Mouse (Mus musculus) frontal cortex, postnatal 36 days (tissue): Measurements from ENCODE around the gene Glra4.
A peak's percentile ranks its signal among the peaks of the same experiment; 100 is the strongest.

Source experiments
- DNase-seq, 2 experiments: peaks; one replicate each; pipeline ENCODE4 v3.0.0; 2022; ENCODE audit warnings: low spot score in 2 of 2

The Glra4 gene

GRCm38 (mm10) chrX:136780041-136780440 lies at the start of gene Glra4:
TSS of gene Glra4 (minus strand) at chrX:136780141.
- DNase-seq: no peak

DNA sequence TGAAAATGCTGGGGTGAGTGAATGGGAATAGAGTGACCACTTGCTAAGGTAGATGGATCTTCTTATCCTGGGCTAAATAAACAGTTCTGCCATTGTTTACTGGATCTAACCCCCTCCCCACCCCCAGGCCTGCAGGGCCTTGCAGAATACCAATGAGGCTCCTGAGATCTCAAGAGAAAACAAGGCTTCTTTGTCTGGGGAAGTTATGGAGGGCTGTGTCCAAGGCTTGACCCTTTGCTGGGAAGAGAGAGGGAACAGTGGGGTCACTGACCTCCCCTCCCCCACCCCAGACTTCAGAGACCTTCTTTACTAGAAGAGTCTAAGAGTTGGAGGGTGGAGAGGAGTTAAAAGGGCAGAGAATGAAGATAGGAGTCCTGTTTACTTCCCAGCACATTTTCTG lies 48.7 kb upstream of the Glra4 start:
- no peak for DNase-seq

GRCm38 (mm10) chrX:136825016-136825415 lies 45.1 kb upstream of the Glra4 start:
- peak in 1 of 2 experiments; percentile 14 for DNase-seq

- DNase-seq: no peak
Measured at GRCm38 (mm10) chrX:136822371-136822770, 42.4 kb upstream of the Glra4 start, which contains the start of gene Plp1. TSS of gene Plp1 (plus strand) at chrX:136822671.

DNA sequence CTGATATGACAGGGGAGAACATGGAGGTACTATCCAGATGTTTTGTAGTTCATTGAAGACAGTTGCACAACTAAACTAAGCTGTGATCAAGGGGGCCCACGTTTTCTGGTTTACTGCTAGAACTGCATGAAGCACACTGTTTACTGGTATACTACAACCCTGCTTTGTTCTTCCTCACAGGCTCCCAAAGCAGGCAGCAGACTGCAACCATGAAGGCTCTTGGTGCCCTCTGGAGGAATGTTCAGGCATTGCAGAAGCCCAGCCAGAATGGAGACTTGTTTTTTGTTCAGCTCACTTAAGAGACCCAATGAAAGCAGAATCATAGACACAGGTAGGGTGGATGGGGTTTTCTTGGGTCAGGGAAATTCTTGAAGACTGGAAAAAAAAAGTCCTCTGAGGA lies 40.3 kb upstream of the Glra4 start:
- DNase-seq: peak; percentile 76 to 86

DNA sequence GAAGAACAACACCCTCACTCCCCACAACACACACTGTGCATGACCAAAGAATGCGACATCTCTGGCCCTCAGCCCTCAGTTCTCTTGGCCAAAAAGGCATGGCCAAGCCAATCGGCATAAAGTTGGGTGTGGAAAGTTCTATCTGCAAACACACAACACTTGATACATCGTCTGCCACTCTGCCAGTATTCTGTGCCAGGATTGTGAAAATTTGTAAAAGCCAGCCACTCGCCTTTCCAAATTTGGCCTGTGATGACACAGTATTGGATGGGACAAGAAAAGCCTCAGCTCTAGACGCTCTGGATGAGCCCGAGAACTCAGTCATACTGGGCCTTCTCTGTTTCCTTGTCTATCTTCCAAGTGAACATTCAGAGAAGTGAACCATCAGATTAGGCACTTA lies 39.8 kb upstream of the Glra4 start:
- DNase-seq: no peak

GRCm38 (mm10) chrX:136797223-136797622 lies 17.3 kb upstream of the Glra4 start:
- no peak for DNase-seq

DNA sequence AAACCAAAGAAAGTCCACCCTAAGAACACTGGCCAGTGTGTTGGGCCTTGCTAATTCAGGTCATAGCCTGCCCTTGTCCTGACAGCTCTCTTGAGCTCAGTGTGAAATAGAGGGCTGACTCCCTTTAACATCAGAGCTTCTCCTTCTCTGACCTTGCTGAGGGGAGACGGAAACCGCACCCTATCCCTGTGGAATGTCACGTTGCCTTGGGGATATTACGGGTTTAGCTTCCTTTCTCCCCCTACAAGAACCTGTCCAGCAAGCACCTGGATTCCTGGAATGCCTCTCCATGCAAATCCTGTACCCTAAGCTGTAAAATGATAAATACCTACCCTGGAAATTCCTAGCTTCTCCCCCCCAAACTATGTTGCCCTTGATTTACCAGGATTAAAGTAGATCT lies 9.5 kb upstream of the Glra4 start:
- no peak for DNase-seq

DNA sequence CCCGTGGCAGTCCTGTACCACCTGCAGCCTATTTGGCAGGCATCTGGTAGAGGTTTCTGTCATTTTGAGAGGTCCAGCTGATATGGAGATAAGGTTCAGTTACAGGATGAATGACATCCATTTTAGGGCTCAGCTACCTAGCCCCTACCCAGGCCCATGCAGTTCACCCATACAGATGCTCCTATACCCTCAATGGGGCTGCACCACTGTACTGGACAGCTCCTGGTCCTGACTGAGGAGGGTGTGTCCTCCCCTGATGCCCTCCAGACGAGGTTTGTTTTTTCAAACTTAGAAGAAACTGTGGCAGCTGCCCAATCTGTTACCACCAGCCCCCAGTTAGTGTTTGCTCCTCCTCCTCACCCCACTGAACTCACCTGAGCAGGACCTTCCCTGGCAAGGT lies 679 bp downstream of the Glra4 start:
- no peak for DNase-seq

- DNase-seq: no peak
Measured at GRCm38 (mm10) chrX:136778046-136778445, 1.9 kb downstream of the Glra4 start.

- DNase-seq: no peak
Measured at GRCm38 (mm10) chrX:136773035-136773434, 6.9 kb downstream of the Glra4 start.

DNA sequence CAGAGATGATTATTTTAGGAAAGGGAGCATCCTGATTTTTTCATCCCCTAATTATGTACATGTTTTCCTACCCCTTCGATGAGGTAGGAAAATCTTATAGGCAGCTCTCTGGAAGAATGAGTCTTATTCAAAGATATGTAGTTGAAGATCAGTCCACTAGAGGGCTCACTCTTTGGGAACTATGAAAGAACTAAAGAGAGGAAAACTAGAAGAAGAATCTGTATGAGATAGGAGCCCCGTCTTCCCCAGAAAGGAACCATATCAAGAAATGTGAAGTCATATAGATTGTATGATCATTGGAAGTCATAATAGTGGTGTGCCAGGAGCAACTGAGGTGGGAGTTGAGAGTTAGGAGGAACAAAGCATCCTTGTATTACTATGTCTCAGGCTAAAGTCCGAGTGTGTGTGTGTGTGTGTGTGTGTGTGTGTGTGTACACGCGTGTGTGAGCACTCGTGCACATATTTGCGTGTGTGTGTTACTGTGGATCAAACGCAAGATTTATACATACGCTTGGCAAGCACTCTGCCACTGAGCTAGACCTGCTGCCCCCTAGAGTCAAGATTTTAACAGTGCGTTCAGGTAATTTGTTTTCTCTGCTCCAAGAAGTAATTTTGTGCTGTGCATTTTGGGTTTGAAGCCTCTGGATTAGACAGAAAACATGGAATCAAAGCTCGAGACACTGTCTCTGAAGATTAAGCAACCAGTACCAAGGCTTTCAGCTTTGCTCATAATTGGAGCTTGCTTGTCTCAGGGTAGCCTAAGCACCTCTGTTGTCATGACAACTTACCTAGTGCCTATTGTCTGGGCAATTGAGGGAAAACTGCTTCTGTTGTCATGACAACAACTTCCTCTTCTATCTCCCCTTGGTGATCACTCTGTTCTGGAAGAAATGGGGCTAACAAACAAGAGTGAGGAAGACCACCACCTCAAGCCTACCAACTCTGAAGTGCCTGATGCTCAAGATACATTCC lies 18.6 kb downstream of the Glra4 start:
- DNase-seq: peak in 1 of 2 experiments; percentile 10

DNA sequence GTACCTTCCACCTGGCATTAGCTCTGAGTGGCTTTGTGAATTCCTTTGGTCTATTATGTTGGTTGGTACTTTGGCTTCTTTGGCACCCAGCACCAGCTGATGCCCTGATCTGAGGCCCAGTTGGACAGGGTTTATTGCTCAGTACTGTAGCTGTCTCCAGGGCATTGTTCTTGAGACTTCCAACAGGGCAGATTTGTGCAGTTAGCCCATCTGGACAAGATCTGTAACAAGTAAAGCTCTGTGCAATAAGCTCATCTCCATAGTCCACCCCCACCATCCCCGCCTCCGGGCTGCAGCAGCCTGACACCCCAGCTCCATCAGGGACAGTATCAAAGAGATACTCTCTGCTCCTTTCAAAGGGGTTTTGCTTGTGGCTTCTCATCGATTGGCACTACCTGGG lies 24.5 kb downstream of the Glra4 start:
- peak in 1 of 2 experiments; percentile 12 for DNase-seq

DNA sequence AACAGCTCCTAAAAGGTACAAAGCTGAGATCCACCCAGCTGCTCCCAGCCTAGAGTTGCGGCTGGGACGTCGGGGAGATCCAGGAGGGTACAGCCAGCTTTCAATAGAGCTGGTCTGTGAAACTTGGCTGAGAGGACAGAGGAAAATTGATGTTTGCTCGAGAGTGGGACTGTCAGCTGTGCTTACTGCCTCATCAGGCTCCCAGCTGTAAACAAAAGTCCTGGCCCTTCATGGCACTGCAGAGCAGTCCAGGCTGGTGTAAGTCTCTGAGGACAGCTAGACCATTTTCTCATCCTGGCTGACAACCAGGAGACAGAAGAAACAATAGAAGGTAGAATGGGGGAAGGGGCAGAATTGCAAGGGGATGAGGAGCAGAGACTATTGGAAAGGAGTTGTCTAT lies 30.6 kb downstream of the Glra4 start:
- DNase-seq: no peak

GRCm38 (mm10) chrX:136744663-136745062 lies 35.3 kb downstream of the Glra4 start:
- no peak for DNase-seq

- no peak for DNase-seq
Measured at GRCm38 (mm10) chrX:136743459-136743858, 36.5 kb downstream of the Glra4 start, which contains the start of gene Morf4l2. TSS of gene Morf4l2 (minus strand) at chrX:136743690.

- DNase-seq: peak; percentile 27 to 68
Measured at GRCm38 (mm10) chrX:136742661-136743103, 37.3 kb downstream of the Glra4 start.

GRCm38 (mm10) chrX:136742241-136742640 lies 37.7 kb downstream of the Glra4 start:
- no peak for DNase-seq

- DNase-seq: peak; percentile 60 to 72
Measured at GRCm38 (mm10) chrX:136741651-136742201, 38.2 kb downstream of the Glra4 start.

GRCm38 (mm10) chrX:136740791-136741650 lies 38.9 kb downstream of the Glra4 start:
- DNase-seq: peak; percentile 93 to 95

DNA sequence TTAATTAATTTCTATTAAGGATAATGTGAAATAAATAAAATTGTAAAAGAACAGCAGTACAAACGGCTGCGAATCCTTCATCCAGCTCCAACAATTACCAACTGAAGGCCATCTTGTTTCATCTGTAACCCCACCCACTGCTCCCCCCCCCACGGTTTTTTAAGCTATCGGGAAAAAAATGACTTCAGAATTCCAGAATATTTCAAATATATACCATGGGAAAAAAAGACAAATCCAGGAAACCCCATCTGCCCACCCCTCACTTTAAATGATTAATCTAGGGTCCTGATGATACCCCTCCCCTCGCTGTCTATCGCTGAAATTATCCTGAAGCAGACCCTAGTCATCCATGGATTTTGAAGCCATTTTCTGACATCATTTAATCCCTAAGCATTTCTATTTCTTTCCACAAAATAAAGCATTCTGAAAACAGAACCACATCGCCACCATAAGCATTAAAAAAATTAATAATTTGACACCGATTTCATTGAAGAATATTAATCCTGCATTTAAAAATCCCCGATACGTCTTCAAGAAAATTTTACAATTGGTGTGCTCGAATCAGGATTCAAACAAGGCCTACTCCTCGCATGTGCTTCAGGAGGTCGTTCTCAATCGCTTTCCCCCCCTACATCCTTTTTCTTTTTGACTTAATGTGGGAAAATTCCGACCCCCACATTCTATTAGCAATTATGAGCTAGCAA lies 39.7 kb downstream of the Glra4 start:
- no peak for DNase-seq
